Mouse (Mus musculus): ENCODE measurements around the gene Hprt. TPM values are rescaled to one million over a fixed set of nuclear protein-coding genes. Genes with fewer than 3 reads are reported as not detected.
"Not testable (repeated sequence)": the region's sequence is repeated elsewhere in the genome, so short reads cannot be mapped to it uniquely, and the experiment has no call there.

Gene Hprt
- polyA plus RNA-seq, 1 experiment from 2014 or later: 152 TPM

DNA sequence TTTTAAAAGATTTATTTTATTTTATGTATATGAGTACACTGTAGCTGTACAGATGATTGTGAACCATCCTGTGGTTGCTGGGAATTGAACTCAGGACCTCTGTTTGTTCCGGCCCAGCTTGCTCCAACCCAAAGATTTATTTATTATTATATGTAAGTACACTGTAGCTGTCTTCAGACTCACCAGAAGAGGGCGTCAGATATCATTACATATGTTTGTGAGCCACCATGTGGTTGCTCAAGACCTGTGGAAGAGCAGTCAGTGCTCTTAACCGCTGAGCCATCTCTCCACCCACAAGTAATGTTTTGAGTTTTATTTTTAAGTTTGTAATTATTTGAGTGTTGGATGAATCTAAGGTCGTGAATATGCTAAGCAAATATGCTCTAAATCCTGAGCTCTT, 16.9 kb downstream of the Hprt start:
- not testable (repeated sequence) for H3K4me1 ChIP-seq; H3K27me3 ChIP-seq; H3K4me2 ChIP-seq; H3K4me3 ChIP-seq (replicated peaks); H3K9me3 ChIP-seq (replicated peaks); H3K27ac ChIP-seq; H3K9ac ChIP-seq; ATAC-seq (replicated peaks; ENCODE audit: low FRiP score)
- WGBS: 64% methylated on average over 4 of the region's 4 CpGs
- peaks cover 27% of the 10 kb centered on the region for H3K36me3 ChIP-seq

DNA sequence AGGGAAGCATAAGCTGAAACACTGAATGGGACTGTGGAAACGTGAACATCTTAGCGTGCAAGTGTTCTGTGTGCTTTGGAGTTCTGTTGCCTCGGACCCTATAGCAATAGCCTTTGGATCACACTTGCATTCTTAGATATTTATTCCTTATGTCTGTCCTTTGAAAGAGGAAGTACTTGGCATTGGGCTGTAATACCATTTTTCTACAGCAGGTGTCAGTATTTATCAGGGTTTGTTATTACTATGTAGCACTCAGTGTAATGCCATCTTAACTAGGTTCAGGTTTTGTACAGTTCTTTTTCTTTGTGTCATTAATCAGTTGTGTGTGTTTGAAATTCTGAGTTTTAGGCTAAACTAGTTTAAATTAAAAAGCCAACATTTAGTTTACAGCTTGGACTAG, 18.1 kb downstream of the Hprt start:
- Histone ChIP-seq H3K9ac (no peak overlapping the region), H3K4me1 (no peaks in the 10 kb centered on the region), H3K9me3 (replicated peaks) (no peaks in the 10 kb centered on the region), H3K4me3 (replicated peaks) (no peak overlapping the region), H3K27ac (no peak overlapping the region), H3K4me2 (no peak overlapping the region), H3K27me3 (no peaks in the 10 kb centered on the region), H3K36me3 (peaks cover 20% of the 10 kb centered on the region)
- ATAC-seq (replicated peaks; ENCODE audit: low FRiP score): no peak
- 59% methylated on average over 3 of the region's 3 CpGs for WGBS

DNA sequence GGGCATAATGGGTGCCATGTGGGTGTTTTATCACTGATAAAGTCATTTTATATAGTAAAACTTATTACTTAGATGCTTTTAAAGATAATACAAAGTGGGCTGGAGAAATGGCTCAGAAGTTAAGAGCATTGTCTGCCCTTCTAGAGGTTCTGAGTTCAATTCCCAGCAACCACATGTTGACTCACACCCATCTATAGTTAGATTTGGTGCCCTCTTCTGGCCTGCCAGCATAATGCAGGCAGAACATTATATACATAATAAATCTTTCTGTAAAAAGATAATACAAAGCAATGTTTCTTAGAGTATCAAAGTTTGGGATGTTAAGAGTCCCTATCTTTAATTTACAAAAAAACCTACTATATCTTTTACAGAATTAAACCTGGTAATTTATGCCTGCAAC, 27.6 kb downstream of the Hprt start:
- ATAC-seq (replicated peaks; ENCODE audit: low FRiP score): no peak
- Histone ChIP-seq H3K4me2 (no peak overlapping the region), H3K9me3 (replicated peaks) (no peaks in the 10 kb centered on the region), H3K27me3 (no peaks in the 10 kb centered on the region), H3K4me3 (replicated peaks) (no peak overlapping the region), H3K4me1 (no peaks in the 10 kb centered on the region), H3K27ac (no peak overlapping the region), H3K36me3 (peaks cover 33% of the 10 kb centered on the region), H3K9ac (no peak overlapping the region)

DNA sequence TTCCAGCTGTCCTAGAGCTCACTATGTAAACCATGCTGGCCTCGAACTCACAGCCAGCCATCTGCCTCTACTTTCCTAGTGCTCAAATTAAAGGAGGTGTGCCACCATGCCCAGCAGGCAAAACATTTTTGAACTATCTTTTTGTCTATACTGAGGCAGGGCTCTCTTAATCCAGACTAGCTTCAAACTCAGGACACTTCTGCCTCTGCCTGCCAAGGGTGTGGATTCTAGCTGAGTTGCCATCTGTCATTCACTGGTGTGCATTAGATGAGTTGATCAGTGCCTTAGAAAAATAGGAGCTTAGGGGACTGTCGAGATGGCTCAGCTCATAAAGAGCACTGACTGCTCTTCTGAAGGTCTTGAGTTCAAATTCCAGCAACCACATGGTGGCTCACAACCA, 35.1 kb downstream of the Hprt start:
- Histone ChIP-seq H3K4me1 (peaks cover 4% of the 10 kb centered on the region; the same call in 1 of the 2 replicates), H3K9ac (no peak overlapping the region), H3K27me3 (no peaks in the 10 kb centered on the region), H3K4me2 (no peak overlapping the region), H3K9me3 (replicated peaks) (no peaks in the 10 kb centered on the region), H3K36me3 (peaks cover 6% of the 10 kb centered on the region; the same call in 1 of the 2 replicates), H3K27ac (no peak overlapping the region), H3K4me3 (replicated peaks) (no peak overlapping the region)
- WGBS: 83% methylated on average over 2 of the region's 2 CpGs
- no peak for ATAC-seq (replicated peaks; ENCODE audit: low FRiP score)

DNA sequence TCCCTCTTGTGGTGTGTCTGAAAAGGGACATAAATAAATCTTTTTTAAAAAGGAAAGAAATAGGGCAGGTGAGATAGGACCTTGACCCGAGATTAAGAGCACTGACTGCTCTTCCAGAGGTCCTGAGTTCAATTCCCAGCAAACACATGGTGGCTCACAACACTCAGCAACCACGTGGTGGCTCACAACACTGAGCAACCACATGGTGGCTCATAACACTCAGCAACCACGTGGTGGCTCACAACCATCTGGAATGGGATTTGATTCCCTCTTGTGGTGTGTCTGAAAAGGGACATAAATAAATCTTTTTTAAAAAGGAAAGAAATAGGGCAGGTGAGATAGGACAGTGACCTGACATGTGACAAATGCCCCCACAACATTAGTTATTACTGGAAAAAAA, 36.3 kb downstream of the Hprt start:
- WGBS: 15% methylated on average over 3 of the region's 3 CpGs
- 0 out of 2 replicates have a peak, but pooled peaks have one; percentile 18 for ATAC-seq (replicated peaks; ENCODE audit: low FRiP score)
- not testable (repeated sequence) for H3K9me3 ChIP-seq (replicated peaks)

DNA sequence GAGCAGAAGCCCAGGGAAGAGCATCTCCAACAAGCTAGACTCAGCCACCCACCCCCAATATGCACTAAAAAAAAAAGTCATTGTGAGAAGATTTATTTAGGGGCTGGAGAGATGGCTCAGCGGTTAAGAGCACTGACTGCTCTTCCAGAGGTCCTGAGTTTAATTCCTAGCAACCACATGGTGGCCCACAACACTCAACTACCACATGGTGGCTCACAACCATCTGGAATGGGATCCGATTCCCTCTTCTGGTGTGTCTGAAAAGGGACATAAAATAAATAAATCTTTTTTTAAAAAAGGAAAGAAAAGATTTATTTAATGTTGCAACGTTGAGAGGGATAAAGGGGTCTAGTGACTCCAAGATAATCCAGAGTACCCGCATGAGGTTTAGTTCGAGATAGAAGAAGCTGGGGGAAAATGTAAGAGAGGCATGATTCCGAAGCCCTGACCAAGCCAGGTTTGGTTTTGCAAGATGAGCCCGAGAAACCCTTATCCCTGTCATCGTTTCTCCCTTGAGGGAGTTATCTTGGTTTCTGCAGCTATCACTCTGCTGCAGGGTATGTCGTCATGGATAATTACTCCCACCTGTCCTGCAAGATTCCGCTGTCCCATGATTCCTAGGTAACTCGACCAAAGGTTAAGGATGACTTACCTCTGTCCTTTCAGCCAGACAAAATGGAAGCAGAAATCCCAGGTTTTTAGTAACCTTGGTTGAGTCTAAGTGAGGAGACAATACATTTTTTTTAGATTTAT, 37.7 kb downstream of the Hprt start:
- Histone ChIP-seq H3K9ac (no peak overlapping the region), H3K27me3 (no peaks in the 10 kb centered on the region), H3K4me3 (replicated peaks) (no peak overlapping the region), H3K4me1 (peaks cover 4% of the 10 kb centered on the region; the same call in 1 of the 2 replicates), H3K36me3 (peaks cover 6% of the 10 kb centered on the region; the same call in 1 of the 2 replicates), H3K4me2 (no peak overlapping the region), H3K9me3 (replicated peaks) (no peaks in the 10 kb centered on the region), H3K27ac (no peak overlapping the region)
- ATAC-seq (replicated peaks; ENCODE audit: low FRiP score): 0 out of 2 replicates have a peak, but pooled peaks have one; percentile 18
- 41% methylated on average over 11 of the region's 11 CpGs for WGBS

More for the DNA sequence above, 36.3 kb downstream of the Hprt start:
- not testable (repeated sequence) for H3K4me1 ChIP-seq; H3K27me3 ChIP-seq; H3K4me3 ChIP-seq (replicated peaks); H3K9ac ChIP-seq; H3K36me3 ChIP-seq; H3K27ac ChIP-seq; H3K4me2 ChIP-seq

DNA sequence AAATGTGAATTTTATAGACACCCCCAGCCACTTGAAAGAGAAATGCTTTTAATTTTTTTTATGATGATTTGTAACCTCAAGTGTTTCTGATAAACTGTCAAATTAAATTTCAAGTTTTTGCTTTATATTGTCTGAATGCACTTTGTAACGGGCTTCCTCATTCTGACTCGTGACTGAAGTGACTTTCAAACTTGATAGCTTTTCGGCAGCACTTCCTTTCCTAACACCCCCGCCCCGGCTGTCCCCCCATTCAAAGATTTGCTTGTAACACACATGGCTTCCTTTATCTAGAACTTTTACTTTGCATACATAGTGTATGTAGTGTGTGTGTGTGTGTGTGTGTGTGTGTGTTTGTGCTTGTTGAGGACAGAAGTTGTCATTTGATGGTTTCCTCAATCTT, 41.6 kb downstream of the Hprt start:
- Histone ChIP-seq H3K4me3 (replicated peaks) (no peak overlapping the region), H3K36me3 (no peaks in the 10 kb centered on the region), H3K27ac (no peak overlapping the region), H3K9ac (no peak overlapping the region), H3K4me1 (peaks cover 4% of the 10 kb centered on the region; the same call in 1 of the 2 replicates), H3K27me3 (no peaks in the 10 kb centered on the region), H3K4me2 (no peak overlapping the region), H3K9me3 (replicated peaks) (no peaks in the 10 kb centered on the region)
- 76% methylated on average over 5 of the region's 5 CpGs for WGBS
- ATAC-seq (replicated peaks; ENCODE audit: low FRiP score): no peak

DNA sequence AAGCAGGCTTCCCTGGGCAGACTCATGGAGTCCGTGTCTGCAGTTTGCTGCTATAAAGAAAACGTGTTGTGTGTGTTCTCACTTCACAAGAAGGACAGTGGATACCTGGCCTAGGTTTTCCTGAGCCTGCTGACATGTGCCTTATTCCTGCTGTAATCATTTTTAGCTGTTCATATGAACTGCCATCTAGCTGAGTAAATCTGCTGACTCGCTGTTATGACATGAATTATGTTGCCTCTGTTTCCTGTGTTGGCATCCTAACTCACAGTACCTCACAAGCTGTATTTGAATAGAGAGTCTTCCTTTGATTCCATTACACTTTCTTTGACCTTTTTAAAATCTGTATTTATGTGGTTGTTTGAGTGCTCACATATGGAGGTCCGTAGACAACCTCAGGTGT, 50.3 kb downstream of the Hprt start:
- no peaks in the 10 kb centered on the region for H3K9me3 ChIP-seq (replicated peaks)
- no peak overlapping the region for H3K4me2 ChIP-seq
- H3K27me3 ChIP-seq: no peaks in the 10 kb centered on the region
- H3K27ac ChIP-seq: no peak overlapping the region
- no peaks in the 10 kb centered on the region for H3K36me3 ChIP-seq
- WGBS: 80% methylated on average over 4 of the region's 4 CpGs
- ATAC-seq (replicated peaks; ENCODE audit: low FRiP score): no peak
- H3K4me1 ChIP-seq: peaks cover 12% of the 10 kb centered on the region
- no peak overlapping the region for H3K4me3 ChIP-seq (replicated peaks)
- H3K9ac ChIP-seq: no peak overlapping the region

DNA sequence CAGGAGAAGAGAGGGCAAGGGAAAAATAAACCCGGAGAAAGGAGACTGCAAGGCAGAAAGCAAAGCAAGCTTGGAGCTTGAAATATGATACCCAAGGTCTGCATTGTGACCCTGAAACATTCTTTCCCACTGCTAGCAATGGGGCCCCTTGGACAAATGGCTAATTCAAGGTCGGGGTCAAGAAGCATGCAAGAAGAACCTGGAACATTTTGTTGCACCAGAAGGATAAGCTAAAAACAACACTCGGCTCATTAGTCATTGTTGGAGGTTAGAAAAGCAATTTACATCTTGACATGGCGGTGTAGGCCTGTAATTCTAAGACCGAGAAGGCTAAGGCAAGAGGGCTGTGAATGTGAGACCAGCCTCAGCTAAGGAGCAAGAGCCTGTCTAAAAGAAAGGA, 51.7 kb downstream of the Hprt start:
- Histone ChIP-seq H3K27me3 (no peaks in the 10 kb centered on the region), H3K9ac (no peak overlapping the region), H3K36me3 (no peaks in the 10 kb centered on the region), H3K27ac (peak overlapping the region; percentile 83), H3K4me2 (no peak overlapping the region), H3K4me1 (peaks cover 14% of the 10 kb centered on the region), H3K9me3 (replicated peaks) (no peaks in the 10 kb centered on the region), H3K4me3 (replicated peaks) (no peak overlapping the region)
- 19% methylated on average over 5 of the region's 5 CpGs for WGBS
- ATAC-seq (replicated peaks; ENCODE audit: low FRiP score): peak; percentile 80

DNA sequence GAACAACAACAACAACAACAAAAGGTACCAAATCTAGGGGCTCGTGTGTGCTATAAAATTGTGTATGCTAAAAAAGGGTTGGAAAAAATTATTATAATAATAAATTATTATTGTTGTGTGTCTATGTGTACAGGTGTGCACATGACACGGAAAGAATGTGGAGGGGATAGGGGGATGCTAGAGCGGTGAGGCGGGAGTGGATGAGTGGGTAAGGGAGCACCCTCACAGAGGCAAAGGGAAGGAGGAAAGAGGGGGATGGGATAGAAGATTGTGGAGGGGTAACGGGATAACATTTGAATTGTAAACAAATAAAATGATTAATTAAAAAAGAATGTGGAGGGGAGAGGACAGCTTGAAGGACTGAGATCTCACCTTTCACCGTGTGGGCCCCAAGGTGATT, 52.2 kb downstream of the Hprt start:
- Histone ChIP-seq H3K4me3 (replicated peaks) (no peak overlapping the region), H3K9me3 (replicated peaks) (no peaks in the 10 kb centered on the region), H3K27ac (peak overlapping the region; percentile 83), H3K27me3 (no peaks in the 10 kb centered on the region), H3K4me2 (no peak overlapping the region), H3K4me1 (peaks cover 18% of the 10 kb centered on the region), H3K9ac (no peak overlapping the region), H3K36me3 (no peaks in the 10 kb centered on the region)
- WGBS: 55% methylated on average over 6 of the region's 6 CpGs
- 0 out of 2 replicates have a peak, but pooled peaks have one; percentile 47 for ATAC-seq (replicated peaks; ENCODE audit: low FRiP score)

DNA sequence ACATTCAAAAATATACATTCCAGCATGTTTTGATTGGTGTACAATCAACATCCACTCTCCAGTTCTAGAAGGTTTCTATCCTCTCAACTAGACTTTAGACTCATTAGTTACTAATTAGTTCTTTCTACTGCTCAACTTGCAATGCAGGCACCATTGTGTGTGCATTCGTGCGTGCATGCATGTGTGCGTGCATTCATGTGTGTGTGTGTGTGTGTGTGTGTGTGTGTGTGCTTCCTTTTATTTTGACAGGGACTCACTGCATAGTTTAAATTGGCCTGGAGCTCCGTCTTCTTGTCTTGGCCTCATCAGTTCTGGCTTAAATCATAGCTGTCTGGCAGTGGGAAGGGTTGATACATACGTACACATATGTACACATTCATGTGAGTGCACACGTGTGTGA, 53.1 kb downstream of the Hprt start:
- Histone ChIP-seq H3K4me2 (no peak overlapping the region), H3K9me3 (replicated peaks) (no peaks in the 10 kb centered on the region), H3K27ac (no peak overlapping the region), H3K4me3 (replicated peaks) (no peak overlapping the region), H3K36me3 (no peaks in the 10 kb centered on the region), H3K27me3 (no peaks in the 10 kb centered on the region), H3K4me1 (peaks cover 23% of the 10 kb centered on the region), H3K9ac (no peak overlapping the region)
- 72% methylated on average over 6 of the region's 6 CpGs for WGBS
- ATAC-seq (replicated peaks; ENCODE audit: low FRiP score): no peak

DNA sequence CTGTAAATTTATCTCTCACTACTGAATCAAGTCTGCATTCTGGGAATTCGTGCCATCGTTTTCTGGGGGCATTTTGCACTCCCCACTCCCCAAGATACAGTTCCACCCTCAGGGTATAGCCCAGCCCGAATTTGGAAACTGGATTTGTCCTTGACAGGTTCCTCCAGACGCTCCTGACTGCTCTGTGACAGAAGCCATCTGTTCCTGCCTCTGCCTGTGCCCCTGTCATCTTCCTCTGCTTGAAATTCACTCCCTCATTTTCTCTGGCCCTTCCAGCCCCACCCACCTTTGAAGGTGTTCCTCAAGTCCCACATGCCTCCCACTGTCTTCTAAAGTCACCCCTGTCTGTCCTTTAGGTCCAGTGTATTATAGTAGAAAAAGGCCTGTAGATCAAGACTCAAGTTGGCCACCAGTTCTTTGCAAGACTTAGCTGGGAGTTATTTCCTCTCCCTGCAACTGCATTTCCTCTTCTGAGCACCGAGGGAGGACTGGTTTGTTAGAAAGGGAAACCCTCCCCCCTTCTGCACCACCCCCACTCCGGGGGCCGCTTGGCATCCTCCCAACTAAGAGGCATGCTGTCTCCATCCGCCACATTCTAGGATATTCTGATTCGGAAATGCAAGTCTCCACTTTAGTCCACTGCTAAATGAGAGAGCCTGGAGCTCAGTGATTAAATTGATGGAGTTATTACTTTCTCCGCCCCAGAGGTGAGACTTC, 57.4 kb downstream of the Hprt start:
- WGBS: 26% methylated on average over 10 of the region's 10 CpGs
- Histone ChIP-seq H3K9me3 (replicated peaks) (no peaks in the 10 kb centered on the region), H3K4me3 (replicated peaks) (no peak overlapping the region), H3K27ac (peak overlapping the region; percentile 86), H3K27me3 (no peaks in the 10 kb centered on the region), H3K4me1 (peaks cover 28% of the 10 kb centered on the region; the same call in 1 of the 2 replicates), H3K9ac (no peak overlapping the region), H3K36me3 (no peaks in the 10 kb centered on the region), H3K4me2 (no peak overlapping the region)
- ATAC-seq (replicated peaks; ENCODE audit: low FRiP score): peak; percentile 44; the same call in 1 of the 2 replicates
